Mouse (Mus musculus) neural tube, embryonic 12.5 days (tissue): ENCODE data around the gene Sqor. TPM values are rescaled to one million over a fixed set of nuclear protein-coding genes. Genes with fewer than 3 reads are reported as not detected.

Source experiments
- ATAC-seq: fragments of 200-750 bp; cut with Nextera tagmentation; 2 replicates; pipeline ENCODE4 v1.8.0; 2017; ENCODE audit warnings: low read depth, mild to moderate bottlenecking, moderate TSS enrichment, moderate library complexity; ENCODE audit not compliant: low FRiP score
- H3K27ac ChIP-seq: fragments of 300-500 bp; sonication (generic); 2 replicates; pipeline ENCODE4 v1.5.1; 2016
- H3K27me3 ChIP-seq: fragments of 300-500 bp; sonication (generic); replicated peaks from 2 replicates; pipeline ENCODE4 v1.6.1; 2016; ENCODE audit warnings: mild to moderate bottlenecking
- H3K36me3 ChIP-seq: fragments of 300-500 bp; sonication (generic); 2 replicates; pipeline ENCODE4 v1.6.1; 2016; ENCODE audit warnings: mild to moderate bottlenecking
- H3K4me1 ChIP-seq: fragments of 300-500 bp; sonication (generic); 2 replicates; pipeline ENCODE4 v1.6.1; 2016
- H3K4me2 ChIP-seq: fragments of 300-500 bp; sonication (generic); replicated peaks from 2 replicates; pipeline ENCODE4 v1.6.1; 2016; ENCODE audit warnings: mild to moderate bottlenecking
- H3K4me3 ChIP-seq: fragments of 300-500 bp; sonication (generic); 2 replicates; pipeline ENCODE4 v1.5.1; 2016
- H3K9ac ChIP-seq: fragments of 300-500 bp; sonication (generic); 2 replicates; pipeline ENCODE4 v1.6.1; 2016; ENCODE audit warnings: mild to moderate bottlenecking
- H3K9me3 ChIP-seq: fragments of 300-500 bp; sonication (generic); 2 replicates; pipeline ENCODE4 v1.6.1; 2016; ENCODE audit warnings: mild to moderate bottlenecking
- WGBS: fragments of 180-500 bp; shearing (Covaris S2); methylation state at CpG from one replicate; pipeline ENCODE4 v1.1.7; 2016; 5-methylcytosine and 5-hydroxymethylcytosine counted together
- polyA plus RNA-seq: library from polyadenylated mRNA; unstranded; fragments of >200 nt; fragmentation: Nextera tagmentation; extraction: Ambion mirVana; gene quantifications from 2 replicates; pipeline ENCODE4 v1.2.1, GENCODE M21; 2016

The Sqor gene
- polyA plus RNA-seq, 1 experiment from 2014 or later: 2.4 TPM

DNA sequence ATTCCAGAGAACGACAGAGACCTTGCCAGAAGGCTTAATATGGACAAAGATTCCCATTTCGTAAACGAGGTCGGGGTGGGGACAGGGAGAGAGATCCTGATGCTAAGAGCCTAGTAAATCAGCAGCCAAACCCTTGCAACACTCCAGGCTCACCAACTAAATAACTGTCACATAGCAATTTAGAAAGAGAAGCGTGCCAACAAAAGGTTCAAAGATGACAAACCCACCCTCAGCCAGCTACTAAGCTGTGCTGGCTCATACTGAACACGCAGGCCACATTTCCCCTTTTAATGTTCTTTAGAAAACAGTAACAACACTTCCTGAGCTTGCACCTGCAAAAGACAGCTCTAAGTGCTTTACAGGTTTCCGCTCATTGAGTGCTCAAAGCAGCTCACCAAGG, 24.3 kb downstream of the Sqor start:
- Histone ChIP-seq H3K27me3 (no peaks in the 10 kb centered on the region), H3K36me3 (no peaks in the 10 kb centered on the region), H3K4me3 (no peak overlapping the region), H3K9ac (no peak overlapping the region), H3K27ac (no peak overlapping the region), H3K9me3 (no peaks in the 10 kb centered on the region), H3K4me2 (no peak overlapping the region), H3K4me1 (no peaks in the 10 kb centered on the region)
- WGBS: 85% methylated on average over 7 of the region's 7 CpGs
- ATAC-seq: no peak

DNA sequence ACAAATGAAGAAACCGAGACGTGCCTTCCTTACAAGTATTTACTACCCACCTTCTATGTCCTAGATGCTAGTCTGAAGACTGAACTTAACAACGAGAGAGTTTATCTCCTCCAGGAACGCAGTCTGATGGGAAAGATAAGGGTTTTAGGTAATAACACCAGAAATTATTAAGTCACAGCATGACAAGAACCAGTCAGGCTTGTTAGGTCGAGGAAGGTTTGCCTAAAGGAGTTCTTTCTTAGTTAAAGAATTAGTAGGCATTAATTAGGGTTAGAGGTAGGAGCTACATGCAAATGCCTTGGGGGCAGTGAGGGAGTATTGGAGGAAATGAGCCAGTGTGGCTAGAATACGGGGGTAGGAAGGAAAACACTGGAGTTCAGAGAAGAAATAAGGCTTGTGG, 24.7 kb downstream of the Sqor start:
- H3K27me3 ChIP-seq: no peaks in the 10 kb centered on the region
- no peak overlapping the region for H3K27ac ChIP-seq
- no peaks in the 10 kb centered on the region for H3K9me3 ChIP-seq
- H3K4me3 ChIP-seq: no peak overlapping the region
- H3K4me2 ChIP-seq: no peak overlapping the region
- no peaks in the 10 kb centered on the region for H3K36me3 ChIP-seq
- WGBS: 76% methylated on average over 6 of the region's 6 CpGs
- H3K9ac ChIP-seq: no peak overlapping the region
- no peaks in the 10 kb centered on the region for H3K4me1 ChIP-seq
- ATAC-seq: no peak

- Histone ChIP-seq H3K27me3 (no peaks in the 10 kb centered on the region), H3K27ac (no peak overlapping the region), H3K4me2 (no peak overlapping the region), H3K4me3 (no peak overlapping the region), H3K9me3 (no peaks in the 10 kb centered on the region), H3K4me1 (no peaks in the 10 kb centered on the region), H3K36me3 (no peaks in the 10 kb centered on the region), H3K9ac (no peak overlapping the region)
- 76% methylated on average over 6 of the region's 6 CpGs for WGBS
- ATAC-seq: no peak
These were observed 39.4 kb downstream of the Sqor start for GRCm38 (mm10) chr2:122804392-122804791.

DNA sequence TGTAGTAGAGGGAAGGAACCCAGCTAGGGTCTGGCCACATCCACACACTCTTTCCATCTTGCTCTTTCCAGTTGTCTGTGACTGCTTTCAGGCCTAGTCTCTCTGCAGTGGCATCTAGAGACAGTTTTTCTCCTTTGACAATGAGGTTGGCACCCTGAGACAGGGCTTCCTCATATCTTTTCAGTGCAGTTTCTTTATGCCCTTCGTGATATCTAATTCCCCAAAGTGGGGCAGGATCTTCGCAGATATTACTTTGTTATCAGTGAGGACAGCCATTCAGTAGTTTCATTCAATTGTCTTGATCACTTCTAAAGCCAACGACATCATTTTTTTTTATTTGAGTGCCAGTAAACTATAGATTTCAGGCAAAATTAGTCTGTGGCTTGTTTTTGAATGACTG, 41.0 kb downstream of the Sqor start:
- WGBS: 92% methylated on average over 3 of the region's 3 CpGs

DNA sequence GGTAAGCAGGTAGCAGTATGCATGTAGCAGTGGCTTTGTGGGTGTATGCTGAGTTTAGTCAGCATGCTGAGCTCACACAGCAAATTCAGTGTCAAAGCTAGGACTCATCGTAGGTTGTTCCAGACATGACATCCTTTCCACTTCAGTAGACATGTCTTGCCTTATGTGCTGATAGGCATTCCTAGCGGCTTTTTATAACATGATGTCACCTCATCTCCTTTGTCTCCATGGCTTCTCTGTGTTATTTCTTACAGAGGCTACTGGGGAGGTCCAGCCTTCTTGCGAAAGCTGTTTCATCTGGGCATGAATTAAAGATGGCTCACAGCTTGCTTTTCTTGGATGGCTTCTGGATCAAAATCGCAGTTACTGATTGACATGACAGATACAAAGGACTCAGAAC, 44.0 kb downstream of the Sqor start:
- no peak overlapping the region for H3K4me2 ChIP-seq
- no peaks in the 10 kb centered on the region for H3K9me3 ChIP-seq
- no peak for ATAC-seq
- H3K4me3 ChIP-seq: no peak overlapping the region
- no peak overlapping the region for H3K9ac ChIP-seq
- H3K27ac ChIP-seq: no peak overlapping the region
- WGBS: 85% methylated on average over 4 of the region's 4 CpGs
- no peaks in the 10 kb centered on the region for H3K36me3 ChIP-seq
- no peaks in the 10 kb centered on the region for H3K4me1 ChIP-seq
- no peaks in the 10 kb centered on the region for H3K27me3 ChIP-seq

More for the DNA sequence above, 41.0 kb downstream of the Sqor start:
- H3K9ac ChIP-seq: no peak overlapping the region
- no peak overlapping the region for H3K27ac ChIP-seq
- H3K4me3 ChIP-seq: no peak overlapping the region
- no peaks in the 10 kb centered on the region for H3K4me1 ChIP-seq
- no peaks in the 10 kb centered on the region for H3K36me3 ChIP-seq
- ATAC-seq: no peak
- H3K9me3 ChIP-seq: no peaks in the 10 kb centered on the region
- no peak overlapping the region for H3K4me2 ChIP-seq
- no peaks in the 10 kb centered on the region for H3K27me3 ChIP-seq

GRCm38 (mm10) chr2:122816986-122817385, 51.9 kb downstream of the Sqor start:
- Histone ChIP-seq H3K9ac (no peak overlapping the region), H3K4me2 (no peak overlapping the region), H3K27me3 (no peaks in the 10 kb centered on the region), H3K9me3 (no peaks in the 10 kb centered on the region), H3K36me3 (no peaks in the 10 kb centered on the region), H3K27ac (no peak overlapping the region), H3K4me1 (no peaks in the 10 kb centered on the region), H3K4me3 (no peak overlapping the region)
- ATAC-seq: no peak
- WGBS: 76% methylated on average over 2 of the region's 2 CpGs

- no peak overlapping the region for H3K4me3 ChIP-seq
- no peak overlapping the region for H3K4me2 ChIP-seq
- no peaks in the 10 kb centered on the region for H3K36me3 ChIP-seq
- H3K9ac ChIP-seq: no peak overlapping the region
- H3K9me3 ChIP-seq: no peaks in the 10 kb centered on the region
- no peak for ATAC-seq
- 74% methylated on average over 2 of the region's 2 CpGs for WGBS
- H3K27ac ChIP-seq: no peak overlapping the region
- H3K27me3 ChIP-seq: no peaks in the 10 kb centered on the region
- peaks cover 3% of the 10 kb centered on the region; the same call in 1 of the 2 replicates for H3K4me1 ChIP-seq
These were observed 56.2 kb downstream of the Sqor start for GRCm38 (mm10) chr2:122821246-122821645.

DNA sequence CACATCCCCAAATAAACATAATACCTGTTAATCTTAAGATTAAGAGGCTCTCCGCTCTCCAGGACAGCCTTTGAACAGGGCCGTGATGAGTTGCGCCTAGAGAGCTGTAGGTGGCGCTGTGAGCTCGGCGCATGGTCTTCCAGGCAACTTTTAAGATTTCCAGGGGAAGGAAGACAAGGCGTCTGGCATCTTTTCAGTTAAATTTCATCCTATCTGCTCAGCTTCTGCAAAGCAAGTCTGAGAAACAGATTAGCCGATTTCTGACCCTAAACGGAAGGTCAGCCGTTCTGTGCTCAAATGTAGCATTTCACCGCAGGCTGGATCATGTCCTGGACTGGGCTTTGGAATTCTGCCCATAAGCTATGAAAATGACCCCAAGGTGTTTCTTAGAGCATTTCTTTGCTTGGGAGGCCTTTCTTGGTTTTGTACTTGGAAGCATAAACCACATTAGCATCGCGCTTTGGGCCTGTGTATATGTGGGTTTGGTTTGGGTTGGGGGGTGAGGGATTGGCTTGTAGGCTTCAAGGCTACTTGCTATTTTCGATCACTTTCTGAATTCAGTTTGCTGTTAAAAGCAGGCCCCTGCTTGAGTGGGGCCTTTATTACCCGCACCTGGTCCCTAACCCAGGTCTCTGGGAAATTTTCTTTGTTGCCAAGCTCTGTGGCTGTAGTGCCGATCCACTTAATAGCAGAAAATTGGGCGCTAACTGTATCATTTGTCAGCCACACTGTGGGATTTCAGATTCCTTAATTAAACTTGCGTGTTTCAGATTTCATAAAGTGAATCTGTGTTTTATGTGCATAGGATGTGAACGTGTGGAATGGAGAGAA, 60.6 kb downstream of the Sqor start:
- peak; percentile 77; the same call in 1 of the 2 replicates for ATAC-seq
- H3K9ac ChIP-seq: no peak overlapping the region
- WGBS: 47% methylated on average over 19 of the region's 19 CpGs

DNA sequence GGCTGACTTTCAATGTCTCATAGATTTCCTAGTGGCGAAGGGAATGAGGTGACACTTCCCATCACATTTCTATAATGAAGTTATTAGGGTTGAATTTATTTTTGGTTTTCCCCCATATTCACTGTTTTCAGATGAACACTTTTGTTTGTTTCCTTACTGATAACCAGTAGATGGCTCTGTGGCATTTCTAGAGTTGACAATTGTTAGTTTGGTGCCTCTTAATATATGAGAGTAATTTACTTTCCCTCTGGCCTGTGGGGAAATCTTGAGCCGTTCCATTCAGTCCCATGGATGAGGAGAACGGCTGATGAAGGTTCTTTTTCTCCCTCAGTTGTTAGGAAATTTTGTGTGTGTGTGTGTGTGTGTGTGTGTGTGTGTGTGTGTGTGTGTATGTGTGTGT, 61.3 kb downstream of the Sqor start:
- no peak for ATAC-seq
- H3K27ac ChIP-seq: no peak overlapping the region
- 58% methylated on average over 3 of the region's 3 CpGs for WGBS
- H3K4me2 ChIP-seq: no peak overlapping the region
- H3K9me3 ChIP-seq: no peaks in the 10 kb centered on the region
- no peak overlapping the region for H3K4me3 ChIP-seq
- H3K4me1 ChIP-seq: peaks cover 3% of the 10 kb centered on the region; the same call in 1 of the 2 replicates
- H3K9ac ChIP-seq: no peak overlapping the region
- H3K27me3 ChIP-seq: no peaks in the 10 kb centered on the region
- no peaks in the 10 kb centered on the region for H3K36me3 ChIP-seq

More for the DNA sequence above, 60.6 kb downstream of the Sqor start:
- H3K27me3 ChIP-seq: no peaks in the 10 kb centered on the region
- no peaks in the 10 kb centered on the region for H3K9me3 ChIP-seq
- peaks cover 3% of the 10 kb centered on the region; the same call in 1 of the 2 replicates for H3K4me1 ChIP-seq
- 0 out of 2 replicates have a peak overlapping the region, but pooled peaks have one; percentile 30 for H3K4me2 ChIP-seq
- no peak overlapping the region for H3K4me3 ChIP-seq
- no peaks in the 10 kb centered on the region for H3K36me3 ChIP-seq
- no peak overlapping the region for H3K27ac ChIP-seq

DNA sequence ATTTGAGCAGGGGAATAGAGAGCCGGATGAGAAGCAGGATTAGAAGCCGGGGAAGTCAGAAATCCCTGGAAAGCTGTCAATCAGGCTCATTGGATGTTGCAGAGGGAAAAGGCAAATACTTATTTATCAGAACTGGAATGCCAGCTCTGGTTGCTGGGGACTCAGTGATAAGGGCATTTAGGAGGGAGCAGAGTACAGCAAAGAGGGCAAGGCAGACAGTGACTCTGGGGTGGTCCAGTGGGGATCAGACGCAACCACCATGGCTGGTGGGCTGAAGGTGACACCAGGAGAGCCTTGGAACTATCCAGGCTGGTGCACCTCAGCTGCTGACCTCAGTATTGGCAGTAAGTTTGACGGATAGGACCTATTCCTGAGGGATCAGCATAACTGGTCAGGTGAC, 89.6 kb downstream of the Sqor start:
- H3K27ac ChIP-seq: no peak overlapping the region

DNA sequence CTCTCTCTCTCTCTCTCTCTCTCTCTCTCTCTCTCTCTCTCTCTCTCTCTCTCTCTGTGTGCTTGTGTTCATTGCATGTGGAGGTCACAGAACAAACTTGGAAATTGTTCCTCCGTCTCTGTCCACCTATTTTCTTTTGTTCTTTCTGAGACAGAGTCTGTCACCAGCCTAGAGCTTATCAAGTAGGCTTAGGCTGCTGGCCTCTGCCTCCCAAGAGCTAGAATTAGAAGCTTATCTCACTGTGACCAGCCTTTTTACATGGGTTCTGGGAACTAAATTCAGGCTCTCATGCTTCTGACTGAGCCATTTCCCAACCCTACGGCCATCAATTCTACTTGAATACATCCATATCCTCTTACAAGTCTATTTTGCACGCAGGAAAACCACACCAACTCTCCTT, 90.3 kb downstream of the Sqor start:
- no peak overlapping the region for H3K9ac ChIP-seq
- no peaks in the 10 kb centered on the region for H3K36me3 ChIP-seq
- H3K4me1 ChIP-seq: peaks cover 11% of the 10 kb centered on the region
- H3K4me2 ChIP-seq: no peak overlapping the region
- H3K9me3 ChIP-seq: no peaks in the 10 kb centered on the region
- H3K27me3 ChIP-seq: no peaks in the 10 kb centered on the region
- H3K4me3 ChIP-seq: no peak overlapping the region
- no peak for ATAC-seq
- H3K27ac ChIP-seq: no peak overlapping the region
- WGBS: 79% methylated on average over 3 of the region's 3 CpGs

More for the DNA sequence above, 89.6 kb downstream of the Sqor start:
- Histone ChIP-seq H3K9ac (no peak overlapping the region), H3K4me3 (no peak overlapping the region), H3K4me2 (no peak overlapping the region), H3K36me3 (no peaks in the 10 kb centered on the region), H3K4me1 (peaks cover 11% of the 10 kb centered on the region), H3K9me3 (no peaks in the 10 kb centered on the region), H3K27me3 (no peaks in the 10 kb centered on the region)
- no peak for ATAC-seq
- WGBS: 87% methylated on average over 4 of the region's 4 CpGs
